Mouse (Mus musculus) gastrocnemius, postnatal 14 days (tissue): Measurements from ENCODE around the gene Rgl2. TPM values are rescaled to one million over a fixed set of nuclear protein-coding genes. Genes with fewer than 3 reads are reported as not detected.
"Not testable (repeated sequence)": the region's sequence is repeated elsewhere in the genome, so short reads cannot be mapped to it uniquely, and the experiment has no call there.

ENCODE experiments used
- DNase-seq: peaks from one replicate; pipeline ENCODE4 v3.0.0; 2021; ENCODE audit warnings: mixed read lengths
- intact Hi-C: fragments of 180-260 bp; cut with DNase I; formaldehyde crosslinking; loops from one replicate; pipeline ENCODE4 v1.15.1; 2025; ENCODE audit warnings: low total_unique reads
- microRNA-seq, 2 experiments: library from miRNA; unstranded; fragments of <30 nt; microRNA quantifications; one replicate each; pipeline ENCODE4 v1.2.0; 2021
- total RNA-seq, 2 experiments: library from RNA; stranded (reverse); gene quantifications; 2 replicates each; pipeline ENCODE4 v1.2.3; 2021

Rgl2 gene
- total RNA-seq, 2 experiments from 2014 or later: 24.4 to 24.7 TPM

DNA sequence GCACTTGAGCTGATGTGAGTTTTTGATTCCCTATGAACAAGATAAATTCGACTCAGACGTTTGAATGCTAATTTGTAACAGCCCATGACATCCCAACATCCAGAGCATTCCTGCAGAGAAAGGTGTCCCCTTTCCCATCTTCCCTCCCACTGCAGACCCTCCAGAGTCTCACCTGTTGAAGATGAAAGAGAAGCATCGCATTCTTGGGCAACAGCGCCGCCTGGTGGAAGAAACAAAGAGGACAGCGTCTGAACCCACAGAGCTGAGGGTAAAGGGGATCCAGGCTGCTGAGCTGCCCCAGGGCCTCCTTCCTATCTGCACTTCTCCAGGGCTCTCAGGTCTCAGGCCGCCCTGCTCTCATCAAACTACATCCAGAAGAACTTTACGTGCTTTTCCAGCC lies 52.8 kb downstream of the Rgl2 start:
- intact Hi-C loops, DNase-seq: not testable (repeated sequence)

Small RNA genes lying within 50 kb of the gene (microRNA-seq; reads per million reads assigned to microRNA genes)
- gene Gm27740: 0 reads per million in 2 experiments

Other genes starting within 250 kb of the Rgl2 start
- 10 to 100 TPM; 58.8 to 69.1 TPM for gene Hnrnpm, start 242.7 kb upstream of the Rgl2 start, total RNA-seq
- 10 to 100 TPM; 76.0 to 78.6 TPM for gene March2, start 210.9 kb upstream of the Rgl2 start, total RNA-seq
- gene Rab11b, start 169.0 kb upstream of the Rgl2 start, total RNA-seq: 100 to 1,000 TPM; 154 to 159 TPM
- gene Angptl4, start 147.7 kb upstream of the Rgl2 start, total RNA-seq: 10 to 100 TPM in 1 of 2 experiments, 1 to 10 TPM in 1; 9.6 to 25.8 TPM
- gene Kank3, start 119.0 kb upstream of the Rgl2 start, total RNA-seq: 10 to 100 TPM; 20.8 to 35.1 TPM
- gene Rps28, start 105.0 kb upstream of the Rgl2 start, total RNA-seq: 100 to 1,000 TPM; 867 to 957 TPM
- 100 to 1,000 TPM; 327 to 338 TPM for gene Ndufa7, start 105.0 kb upstream of the Rgl2 start, total RNA-seq
- 10 to 100 TPM; 17.6 to 19.8 TPM for gene Cd320, start 86.5 kb upstream of the Rgl2 start, total RNA-seq
- gene Gm7029, start 55.7 kb upstream of the Rgl2 start, total RNA-seq: not detected
- gene Kifc1, start 38.9 kb upstream of the Rgl2 start, total RNA-seq: 1 to 10 TPM; 3.3 to 4.4 TPM
- not detected for gene Platr17, start 24.4 kb upstream of the Rgl2 start, total RNA-seq
- gene Daxx, start 20.1 kb upstream of the Rgl2 start, total RNA-seq: 10 to 100 TPM; 10.2 to 13.8 TPM
- gene Tapbp, start 13.6 kb upstream of the Rgl2 start, total RNA-seq: 10 to 100 TPM; 32.9 to 35.7 TPM
- gene Zbtb22, start 13.6 kb upstream of the Rgl2 start, total RNA-seq: 10 to 100 TPM; 13.5 to 16.1 TPM
- 10 to 100 TPM; 53.6 to 54.9 TPM for gene Pfdn6, start 10.8 kb downstream of the Rgl2 start, total RNA-seq
- gene Wdr46, start 11.1 kb downstream of the Rgl2 start, total RNA-seq: 10 to 100 TPM; 11.1 to 12.3 TPM
- 1 to 10 TPM; 2.3 to 2.7 TPM for gene B3galt4, start 21.9 kb downstream of the Rgl2 start, total RNA-seq
- gene Vps52, start 26.3 kb downstream of the Rgl2 start, total RNA-seq: 10 to 100 TPM; 30.5 to 33.1 TPM
- 100 to 1,000 TPM; 464 to 543 TPM for gene Rps18, start 26.5 kb downstream of the Rgl2 start, total RNA-seq
- 10 to 100 TPM; 26.5 to 40.1 TPM for gene H2-K1, start 70.8 kb downstream of the Rgl2 start, total RNA-seq
- gene Ring1, start 95.1 kb downstream of the Rgl2 start, total RNA-seq: 10 to 100 TPM; 11.3 to 13.1 TPM
- 10 to 100 TPM; 50.1 to 51.3 TPM for gene H2-Ke6, start 98.5 kb downstream of the Rgl2 start, total RNA-seq
- 10 to 100 TPM; 44.9 to 60.1 TPM for gene Slc39a7, start 102.1 kb downstream of the Rgl2 start, total RNA-seq
- 10 to 100 TPM; 35.2 to 35.8 TPM for gene Rxrb, start 102.3 kb downstream of the Rgl2 start, total RNA-seq
- 10 to 100 TPM; 51.1 to 56.0 TPM for gene Col11a2, start 109.9 kb downstream of the Rgl2 start, total RNA-seq
- not detected for gene H2-Oa, start 162.8 kb downstream of the Rgl2 start, total RNA-seq
- 1 to 10 TPM; 2.3 to 3.6 TPM for gene H2-DMa, start 190.0 kb downstream of the Rgl2 start, total RNA-seq
- 10 to 100 TPM; 75.2 to 75.5 TPM for gene Brd2, start 193.1 kb downstream of the Rgl2 start, total RNA-seq
- gene H2-DMb2, start 213.8 kb downstream of the Rgl2 start, total RNA-seq: under 1 TPM; 0.45 to 0.47 TPM
- 1 to 10 TPM; 1.0 to 1.4 TPM for gene H2-DMb1, start 223.5 kb downstream of the Rgl2 start, total RNA-seq